Mouse (Mus musculus): ENCODE results near the gene Drosha.

DNA sequence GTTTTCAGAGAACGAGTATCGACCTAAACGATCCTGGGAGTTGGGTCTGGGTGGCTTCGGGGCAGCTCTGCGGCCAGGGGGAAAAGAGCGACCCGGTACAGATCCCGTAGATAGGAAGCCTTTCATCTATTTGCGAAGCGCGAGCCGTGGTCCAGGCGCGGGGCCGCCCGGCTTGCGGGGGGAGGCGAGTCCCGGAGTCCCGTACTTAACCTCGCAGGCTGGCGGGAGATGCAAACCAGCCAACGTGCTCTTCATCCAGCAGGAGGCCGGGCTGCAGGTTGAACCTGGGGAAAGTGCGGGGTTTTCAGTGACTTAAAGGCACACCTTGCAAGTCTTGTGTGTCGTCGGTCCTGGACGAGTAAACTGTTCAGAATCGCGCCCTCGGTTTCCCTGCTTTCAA is 350 bp downstream of the Drosha start:
- TF ChIP-seq POLR2A (IDR thresholded peaks at IDR 0.05; ENCODE audit: control insufficient read depth, low read depth, low read length) (no peak), CTCF (IDR thresholded peaks at IDR 0.05; ENCODE audit: control insufficient read depth, insufficient read depth, insufficient replicate concordance, low read depth, low read length) (no peak)

Data from testis, adult 2 months (tissue).